Mouse (Mus musculus) heart, adult 2 months (tissue): ENCODE results near the gene Pogz.

Source experiments
- CTCF ChIP-seq: fragments of 200-600 bp; IDR thresholded peaks from 2 replicates; pipeline ENCODE4 v1.8.1; 2022; ENCODE audit warnings: antibody characterized with exemption, mild to moderate bottlenecking, moderate library complexity
- EP300 ChIP-seq: fragments of 200-500 bp; IDR thresholded peaks from 2 replicates; pipeline ENCODE4 v1.6.1; 2011; ENCODE audit warnings: low read depth, low read length, control low read depth; ENCODE audit not compliant: insufficient read depth

- TF ChIP-seq CTCF (no peak), EP300 (no peak)
Observed at GRCm38 (mm10) chr3:94815603-94816002, 21.8 kb upstream of the Pogz start.
